ENCODE assay signal across 14 mouse cellular contexts in the genomic region with DNA sequence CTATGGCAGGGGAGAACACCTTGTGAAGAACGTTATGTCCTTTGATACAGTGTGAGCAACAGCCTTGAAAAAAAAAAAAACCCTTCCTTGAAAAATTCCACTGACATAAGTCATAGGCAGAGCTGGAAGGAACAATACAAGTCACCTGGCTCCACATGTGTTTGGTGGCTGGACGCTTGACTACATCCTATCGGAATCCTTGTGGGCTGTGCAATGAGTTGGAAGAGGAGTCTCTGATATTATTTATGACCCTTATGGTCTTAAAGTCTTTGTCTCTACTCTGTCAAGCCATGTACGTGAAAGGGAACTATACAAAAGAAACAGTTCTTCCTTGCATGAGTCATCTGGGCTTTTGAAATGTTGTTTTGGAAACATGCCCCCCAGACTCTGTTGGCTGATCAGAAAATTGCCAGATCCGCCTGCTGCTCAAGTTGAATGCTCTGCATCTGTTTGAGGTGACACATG.
DNase-seq lines count a peak whose midpoint lies in the region; ATAC-seq and TF ChIP-seq lines count a peak whose summit lies in the region.
"Had no signal": no experiment of that assay in that cellular context is flagged by ENCODE, and none has a peak within 500 bp of the region (broad histone marks: within the 10 kb centered on the region; RNA-seq: fewer than 3 reads in every experiment).

No protein-coding gene starts in this region.

- H3K4me2 ChIP-seq in heart, embryonic 12.5 days, result no peak overlapping the region
- no peak overlapping the region for H3K4me2 ChIP-seq in lung, postnatal 0 days (replicated peaks; ENCODE audit: low read depth, low read length)
- H3K4me2 ChIP-seq: heart, embryonic 15.5 days had no signal

- no peak for TF ChIP-seq POLR2A in lung, adult 2 months (IDR thresholded peaks at IDR 0.05; ENCODE audit: borderline replicate concordance, extremely low read depth, low read depth, low read length)

- TF ChIP-seq CTCF in lung, postnatal 0 days (IDR thresholded peaks at IDR 0.05), result no peak
- TF ChIP-seq CTCF in lung, adult 2 months (IDR thresholded peaks at IDR 0.05; ENCODE audit: insufficient read depth, low read length), result no peak

- peaks cover 7% of the 10 kb centered on the region; the same call in 1 of the 2 replicates for H3K4me1 ChIP-seq in heart, embryonic 12.5 days (replicated peaks)
- H3K4me1 ChIP-seq in lung, postnatal 0 days (ENCODE audit: insufficient read depth, low read depth, low read length), result peaks cover 12% of the 10 kb centered on the region
- H3K4me1 ChIP-seq in lung, adult 2 months (ENCODE audit: control insufficient read depth, insufficient read depth, low read length), result peaks cover 24% of the 10 kb centered on the region

- no peaks in the 10 kb centered on the region for H3K36me3 ChIP-seq in heart, embryonic 12.5 days
- no peaks in the 10 kb centered on the region for H3K36me3 ChIP-seq in lung, postnatal 0 days (ENCODE audit: insufficient read depth, low read length)
- H3K36me3 ChIP-seq: heart, embryonic 15.5 days had no signal

- H3K9me3 ChIP-seq in heart, embryonic 12.5 days (replicated peaks), result no peaks in the 10 kb centered on the region
- no peaks in the 10 kb centered on the region for H3K9me3 ChIP-seq in lung, postnatal 0 days (ENCODE audit: low read length)
- H3K9me3 ChIP-seq: heart, embryonic 15.5 days had no signal

- no peaks in the 10 kb centered on the region for H3K27me3 ChIP-seq in heart, embryonic 12.5 days (replicated peaks)
- no peaks in the 10 kb centered on the region for H3K27me3 ChIP-seq in lung, postnatal 0 days (replicated peaks; ENCODE audit: insufficient read depth, low read length)
- H3K27me3 ChIP-seq: heart, embryonic 15.5 days had no signal

- ATAC-seq in heart, embryonic 12.5 days (ENCODE audit: insufficient number of reproducible peaks, low FRiP score), result no peak
- peak; percentile 62 for ATAC-seq in lung, postnatal 0 days
- ATAC-seq: hindbrain, postnatal 0 days; midbrain, embryonic 16.5 days had no signal

- no peak overlapping the region for H3K4me3 ChIP-seq in heart, embryonic 12.5 days
- H3K4me3 ChIP-seq in lung, postnatal 0 days (ENCODE audit: low read depth, low read length), result no peak overlapping the region
- no peak overlapping the region for H3K4me3 ChIP-seq in lung, adult 2 months (replicated peaks; ENCODE audit: extremely low read depth, low read depth, low read length)
- H3K4me3 ChIP-seq: erythroblast, embryonic 14.5 days; heart, embryonic 15.5 days had no signal

- H3K27ac ChIP-seq in heart, embryonic 12.5 days (ENCODE audit: poor library complexity, severe bottlenecking), result no peak overlapping the region
- H3K27ac ChIP-seq in lung, postnatal 0 days (ENCODE audit: low read length), result no peak overlapping the region
- H3K27ac ChIP-seq: heart, embryonic 15.5 days; hindbrain, postnatal 0 days had no signal

- WGBS in heart, embryonic 12.5 days, result 69% methylated on average over 5 of the region's 5 CpGs
- WGBS in lung, postnatal 0 days, result 57% methylated on average over 5 of the region's 5 CpGs
- 31% methylated on average over 5 of the region's 5 CpGs for WGBS in lung, adult 2 months

- H3K9ac ChIP-seq in heart, embryonic 12.5 days, result no peak overlapping the region
- no peak overlapping the region for H3K9ac ChIP-seq in lung, postnatal 0 days (replicated peaks; ENCODE audit: low read depth)
- H3K9ac ChIP-seq: heart, embryonic 15.5 days had no signal

- peak; percentile 28 for DNase-seq in heart, adult 8-10 months (ENCODE audit: low spot score)
- peak; percentile 50 for DNase-seq in lung, postnatal 0 days (ENCODE audit: low spot score)
- DNase-seq in lung, adult 2 months, result no peak
- peak; percentile 58 for DNase-seq in adipocyte (ENCODE audit: low spot score)
- DNase-seq in kidney, postnatal 36 days, result peak; percentile 30 to 71
- DNase-seq in layer of hippocampus, postnatal 36 days, result no peak
- DNase-seq: cerebellum, postnatal 36 days; lung, postnatal 4 days; right cerebral cortex, postnatal 25 days had no signal

- peak; percentile 98 for TF ChIP-seq EP300 in lung, postnatal 0 days (IDR thresholded peaks at IDR 0.05)

Comparison
In these comparisons a context has a peak if more than half of its experiments do, and no peak if none do; other contexts are left out.
1. DNase-seq: peak in heart, adult 8-10 months (single experiment), lung, postnatal 0 days (single experiment), adipocyte (single experiment) and kidney, postnatal 36 days (2 of 2); none in lung, adult 2 months (single experiment) and layer of hippocampus, postnatal 36 days (0 of 2).